Mouse (Mus musculus) heart, postnatal 4 days (tissue): ENCODE results near the gene Msl2. TPM values are rescaled to one million over a fixed set of nuclear protein-coding genes. Genes with fewer than 3 reads are reported as not detected.

Source experiments
- DNase-seq: peaks from one replicate; pipeline ENCODE4 v3.0.0; 2021
- total RNA-seq, 2 experiments: library from RNA; stranded (reverse); gene quantifications; 2 replicates each; pipeline ENCODE4 v1.2.3; 2021

The Msl2 gene
- total RNA-seq, 2 experiments from 2014 or later, result 38.4 to 41.7 TPM

- peak; percentile 21 for DNase-seq
Observed at GRCm38 (mm10) chr9:101075091-101075581, 1.2 kb downstream of the Msl2 start.

DNA sequence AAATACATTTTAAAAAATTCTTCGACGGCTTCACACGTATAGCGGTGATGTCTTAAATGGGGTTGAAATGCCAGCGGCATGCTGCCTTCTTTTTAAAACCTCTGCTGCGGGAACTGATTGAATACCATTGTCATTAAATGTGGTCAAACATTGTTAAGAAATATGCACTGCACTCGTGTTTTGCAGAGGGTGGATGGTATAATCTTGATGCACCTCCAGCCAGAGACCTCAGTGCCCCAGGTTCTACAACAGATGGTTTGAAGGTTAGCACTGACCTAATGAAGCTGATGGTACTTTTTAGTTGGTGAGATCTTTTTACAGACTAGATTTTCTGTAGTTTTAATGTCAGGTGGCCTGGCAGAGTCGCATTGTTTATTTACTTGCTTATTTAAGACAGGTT lies 1.8 kb downstream of the Msl2 start:
- DNase-seq, result no peak

GRCm38 (mm10) chr9:101076095-101076875 lies 2.4 kb downstream of the Msl2 start:
- no peak for DNase-seq

- no peak for DNase-seq
Observed at GRCm38 (mm10) chr9:101077486-101077885, 3.6 kb downstream of the Msl2 start.

DNA sequence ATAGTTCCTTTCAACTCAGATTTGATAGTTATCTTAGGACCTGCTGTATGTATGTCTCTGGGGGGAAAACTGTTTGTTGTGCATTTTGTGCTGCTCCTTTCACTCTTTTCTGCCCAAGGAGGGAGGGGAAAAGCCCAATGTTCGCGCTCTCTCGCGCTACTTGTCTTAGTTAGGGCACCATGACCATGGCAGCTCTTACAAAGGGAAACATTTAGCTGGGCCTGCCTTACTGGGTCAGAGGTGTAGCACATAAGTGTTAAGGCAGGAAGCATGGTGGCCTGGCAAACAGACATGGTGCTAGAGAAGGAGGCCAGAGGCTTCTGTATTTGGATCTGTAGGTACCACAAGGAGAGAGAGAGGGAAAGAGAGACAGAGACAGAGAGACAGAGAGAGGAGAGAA lies 4.7 kb downstream of the Msl2 start:
- no peak for DNase-seq

GRCm38 (mm10) chr9:101080046-101080685 lies 6.3 kb downstream of the Msl2 start:
- DNase-seq, result no peak

- DNase-seq, result no peak
Observed at GRCm38 (mm10) chr9:101083728-101084127, 9.8 kb downstream of the Msl2 start.

GRCm38 (mm10) chr9:101095425-101095824 lies 21.5 kb downstream of the Msl2 start:
- no peak for DNase-seq

GRCm38 (mm10) chr9:101096461-101096860 lies 22.6 kb downstream of the Msl2 start:
- DNase-seq, result no peak

GRCm38 (mm10) chr9:101097542-101097941 lies 23.6 kb downstream of the Msl2 start:
- no peak for DNase-seq

GRCm38 (mm10) chr9:101099445-101099844 lies 25.5 kb downstream of the Msl2 start:
- DNase-seq, result no peak

- DNase-seq, result no peak
Observed at GRCm38 (mm10) chr9:101100163-101100562, 26.3 kb downstream of the Msl2 start.

GRCm38 (mm10) chr9:101101547-101101946 lies 27.6 kb downstream of the Msl2 start:
- DNase-seq, result no peak

- DNase-seq, result no peak
Observed at GRCm38 (mm10) chr9:101102288-101102687, 28.4 kb downstream of the Msl2 start.

GRCm38 (mm10) chr9:101104931-101105330 lies 31.0 kb downstream of the Msl2 start:
- peak; percentile 22 for DNase-seq

DNA sequence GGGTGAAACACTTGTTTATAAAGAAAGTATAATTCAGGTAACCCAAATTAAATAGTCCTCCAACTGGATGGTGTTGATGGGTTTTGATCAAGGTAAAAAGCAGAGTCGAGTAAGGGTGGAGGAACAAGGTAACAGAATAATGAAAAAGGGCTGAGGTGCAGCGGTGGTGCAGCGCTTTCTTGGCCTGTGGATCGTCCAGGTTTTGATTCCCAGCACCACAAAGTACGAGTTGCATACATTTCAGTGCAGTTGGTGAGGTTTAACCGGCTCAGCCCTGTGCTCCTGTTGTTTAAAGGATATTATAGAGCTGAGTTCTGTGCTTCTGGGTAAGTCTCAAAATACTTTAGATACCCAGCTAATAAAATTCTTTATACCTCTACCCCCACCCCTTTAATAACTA lies 31.8 kb downstream of the Msl2 start:
- no peak for DNase-seq

GRCm38 (mm10) chr9:101107386-101107785 lies 33.5 kb downstream of the Msl2 start:
- DNase-seq, result no peak

DNA sequence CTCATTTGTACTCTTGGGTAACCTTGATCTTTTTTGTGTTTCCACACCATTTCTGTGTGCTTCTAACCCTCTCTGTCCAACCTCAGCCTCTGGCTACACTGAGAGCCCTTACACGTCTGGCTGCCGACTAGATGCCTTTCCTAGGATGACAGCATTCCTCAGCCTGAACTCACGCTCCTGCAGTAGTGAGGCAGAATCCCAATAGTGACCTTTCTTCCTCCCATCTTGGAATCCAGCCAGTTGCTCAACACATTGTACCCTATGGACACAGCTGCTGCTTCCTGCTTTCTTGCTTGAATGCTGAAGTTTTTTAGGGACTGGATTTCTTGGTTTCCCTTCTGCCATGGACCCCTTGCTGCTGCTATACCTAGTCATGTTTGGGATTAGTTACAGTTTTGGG lies 36.1 kb downstream of the Msl2 start:
- peak; percentile 51 for DNase-seq

DNA sequence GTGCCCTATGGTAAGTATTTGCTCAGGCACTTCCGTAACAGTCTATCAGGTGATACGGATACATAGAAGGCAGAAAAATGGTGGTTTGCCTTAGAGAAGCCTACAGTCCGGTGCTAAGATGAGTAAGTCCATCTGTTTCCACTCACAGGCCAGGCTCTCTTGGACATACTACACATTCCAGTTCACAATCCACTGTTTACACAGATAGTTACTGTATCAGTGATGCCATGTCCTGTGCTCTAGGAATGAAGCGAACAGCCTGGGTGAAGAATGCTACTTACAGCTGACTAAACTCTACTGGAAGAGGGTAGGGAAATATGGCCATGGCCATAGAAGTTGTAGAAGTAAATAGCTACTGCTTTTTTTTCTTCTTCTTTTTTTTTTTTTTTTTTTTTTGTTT lies 39.4 kb downstream of the Msl2 start:
- no peak for DNase-seq

- no peak for DNase-seq
Observed at GRCm38 (mm10) chr9:101114182-101114884, 40.4 kb downstream of the Msl2 start.

GRCm38 (mm10) chr9:101143635-101144034 lies 69.7 kb downstream of the Msl2 start:
- no peak for DNase-seq

- no peak for DNase-seq
Observed at GRCm38 (mm10) chr9:101152872-101153271, 79.0 kb downstream of the Msl2 start.
